Mouse (Mus musculus) neural tube, embryonic 12.5 days (tissue): ENCODE results near the gene Cadm1. TPM values are rescaled to one million over a fixed set of nuclear protein-coding genes. Genes with fewer than 3 reads are reported as not detected.

Experiments
- ATAC-seq: fragments of 200-750 bp; cut with Nextera tagmentation; 2 replicates; pipeline ENCODE4 v1.8.0; 2017; ENCODE audit warnings: low read depth, mild to moderate bottlenecking, moderate TSS enrichment, moderate library complexity; ENCODE audit not compliant: low FRiP score
- H3K27ac ChIP-seq: fragments of 300-500 bp; sonication (generic); 2 replicates; pipeline ENCODE4 v1.5.1; 2016
- H3K27me3 ChIP-seq: fragments of 300-500 bp; sonication (generic); replicated peaks from 2 replicates; pipeline ENCODE4 v1.6.1; 2016; ENCODE audit warnings: mild to moderate bottlenecking
- H3K36me3 ChIP-seq: fragments of 300-500 bp; sonication (generic); 2 replicates; pipeline ENCODE4 v1.6.1; 2016; ENCODE audit warnings: mild to moderate bottlenecking
- H3K4me1 ChIP-seq: fragments of 300-500 bp; sonication (generic); 2 replicates; pipeline ENCODE4 v1.6.1; 2016
- H3K4me2 ChIP-seq: fragments of 300-500 bp; sonication (generic); replicated peaks from 2 replicates; pipeline ENCODE4 v1.6.1; 2016; ENCODE audit warnings: mild to moderate bottlenecking
- H3K4me3 ChIP-seq: fragments of 300-500 bp; sonication (generic); 2 replicates; pipeline ENCODE4 v1.5.1; 2016
- H3K9ac ChIP-seq: fragments of 300-500 bp; sonication (generic); 2 replicates; pipeline ENCODE4 v1.6.1; 2016; ENCODE audit warnings: mild to moderate bottlenecking
- H3K9me3 ChIP-seq: fragments of 300-500 bp; sonication (generic); 2 replicates; pipeline ENCODE4 v1.6.1; 2016; ENCODE audit warnings: mild to moderate bottlenecking
- WGBS: fragments of 180-500 bp; shearing (Covaris S2); methylation state at CpG from one replicate; pipeline ENCODE4 v1.1.7; 2016; 5-methylcytosine and 5-hydroxymethylcytosine counted together
- polyA plus RNA-seq: library from polyadenylated mRNA; unstranded; fragments of >200 nt; fragmentation: Nextera tagmentation; extraction: Ambion mirVana; gene quantifications from 2 replicates; pipeline ENCODE4 v1.2.1, GENCODE M21; 2016

Cadm1 gene
- polyA plus RNA-seq, 1 experiment from 2014 or later = 145 TPM

GRCm38 (mm10) chr9:47733780-47734451 is 203.9 kb downstream of the Cadm1 start:
- H3K27ac ChIP-seq = no peak overlapping the region
- H3K27me3 ChIP-seq = no peaks in the 10 kb centered on the region
- no peak overlapping the region for H3K4me2 ChIP-seq
- no peak overlapping the region for H3K4me3 ChIP-seq
- H3K36me3 ChIP-seq = no peaks in the 10 kb centered on the region
- ATAC-seq = no peak
- H3K9me3 ChIP-seq = no peaks in the 10 kb centered on the region
- no peak overlapping the region for H3K9ac ChIP-seq
- peaks cover 9% of the 10 kb centered on the region for H3K4me1 ChIP-seq
- WGBS = 73% methylated on average over 13 of the region's 13 CpGs

GRCm38 (mm10) chr9:47734905-47735304 is 204.9 kb downstream of the Cadm1 start:
- no peak overlapping the region for H3K4me3 ChIP-seq
- H3K27me3 ChIP-seq = no peaks in the 10 kb centered on the region
- WGBS = 95% methylated on average over 5 of the region's 5 CpGs
- peaks cover 13% of the 10 kb centered on the region for H3K4me1 ChIP-seq
- H3K36me3 ChIP-seq = no peaks in the 10 kb centered on the region
- no peak overlapping the region for H3K27ac ChIP-seq
- no peak overlapping the region for H3K9ac ChIP-seq
- no peak overlapping the region for H3K4me2 ChIP-seq
- no peaks in the 10 kb centered on the region for H3K9me3 ChIP-seq
- ATAC-seq = no peak

- H3K4me1 ChIP-seq = peaks cover 22% of the 10 kb centered on the region
- no peak overlapping the region for H3K9ac ChIP-seq
- H3K4me2 ChIP-seq = no peak overlapping the region
- no peaks in the 10 kb centered on the region for H3K9me3 ChIP-seq
- 45% methylated on average over 4 of the region's 4 CpGs for WGBS
- no peaks in the 10 kb centered on the region for H3K27me3 ChIP-seq
- H3K27ac ChIP-seq = no peak overlapping the region
- ATAC-seq = no peak
- no peak overlapping the region for H3K4me3 ChIP-seq
- no peaks in the 10 kb centered on the region for H3K36me3 ChIP-seq
Measured at GRCm38 (mm10) chr9:47738799-47739198, 208.8 kb downstream of the Cadm1 start.

GRCm38 (mm10) chr9:47739276-47739675 is 209.3 kb downstream of the Cadm1 start:
- H3K27me3 ChIP-seq = no peaks in the 10 kb centered on the region
- H3K9me3 ChIP-seq = no peaks in the 10 kb centered on the region
- no peak overlapping the region for H3K4me3 ChIP-seq
- ATAC-seq = no peak
- no peak overlapping the region for H3K9ac ChIP-seq
- H3K4me2 ChIP-seq = no peak overlapping the region
- H3K36me3 ChIP-seq = no peaks in the 10 kb centered on the region
- H3K27ac ChIP-seq = no peak overlapping the region
- H3K4me1 ChIP-seq = peaks cover 22% of the 10 kb centered on the region
- 9% methylated on average over 7 of the region's 7 CpGs for WGBS

- no peaks in the 10 kb centered on the region for H3K27me3 ChIP-seq
- no peak overlapping the region for H3K9ac ChIP-seq
- no peak overlapping the region for H3K4me2 ChIP-seq
- H3K9me3 ChIP-seq = no peaks in the 10 kb centered on the region
- ATAC-seq = no peak
- H3K27ac ChIP-seq = no peak overlapping the region
- WGBS = 90% methylated on average over 3 of the region's 3 CpGs
- H3K4me1 ChIP-seq = peaks cover 22% of the 10 kb centered on the region
- no peaks in the 10 kb centered on the region for H3K36me3 ChIP-seq
- H3K4me3 ChIP-seq = no peak overlapping the region
Measured at GRCm38 (mm10) chr9:47741751-47742150, 211.8 kb downstream of the Cadm1 start.

- H3K36me3 ChIP-seq = no peaks in the 10 kb centered on the region
- H3K9ac ChIP-seq = no peak overlapping the region
- H3K4me2 ChIP-seq = no peak overlapping the region
- H3K4me1 ChIP-seq = 0 out of 2 replicates have a peak, but pooled peaks cover 8% of the 10 kb centered on the region
- no peak overlapping the region for H3K27ac ChIP-seq
- no peak for ATAC-seq
- no peaks in the 10 kb centered on the region for H3K27me3 ChIP-seq
- 61% methylated on average over 3 of the region's 3 CpGs for WGBS
- no peak overlapping the region for H3K4me3 ChIP-seq
- no peaks in the 10 kb centered on the region for H3K9me3 ChIP-seq
Measured at GRCm38 (mm10) chr9:47744916-47745315, 214.9 kb downstream of the Cadm1 start.

- WGBS = 75% methylated on average over 7 of the region's 7 CpGs
- H3K9ac ChIP-seq = no peak overlapping the region
- no peak for ATAC-seq
Measured at GRCm38 (mm10) chr9:47745716-47746115, 215.7 kb downstream of the Cadm1 start.

GRCm38 (mm10) chr9:47749160-47749559 is 219.2 kb downstream of the Cadm1 start:
- Histone ChIP-seq H3K36me3 (no peaks in the 10 kb centered on the region), H3K27me3 (no peaks in the 10 kb centered on the region), H3K9me3 (no peaks in the 10 kb centered on the region), H3K9ac (no peak overlapping the region), H3K4me3 (no peak overlapping the region), H3K4me1 (peaks cover 13% of the 10 kb centered on the region), H3K4me2 (no peak overlapping the region), H3K27ac (no peak overlapping the region)
- ATAC-seq = no peak
- WGBS = 85% methylated on average over 5 of the region's 5 CpGs

More at GRCm38 (mm10) chr9:47745716-47746115, 215.7 kb downstream of the Cadm1 start:
- H3K36me3 ChIP-seq = no peaks in the 10 kb centered on the region
- 0 out of 2 replicates have a peak, but pooled peaks cover 7% of the 10 kb centered on the region for H3K4me1 ChIP-seq
- H3K4me2 ChIP-seq = no peak overlapping the region
- H3K27ac ChIP-seq = no peak overlapping the region
- no peaks in the 10 kb centered on the region for H3K27me3 ChIP-seq
- H3K9me3 ChIP-seq = no peaks in the 10 kb centered on the region
- H3K4me3 ChIP-seq = no peak overlapping the region

GRCm38 (mm10) chr9:47752516-47752915 is 222.5 kb downstream of the Cadm1 start:
- no peaks in the 10 kb centered on the region for H3K36me3 ChIP-seq
- ATAC-seq = no peak
- H3K27me3 ChIP-seq = no peaks in the 10 kb centered on the region
- no peaks in the 10 kb centered on the region for H3K9me3 ChIP-seq
- peaks cover 26% of the 10 kb centered on the region for H3K4me1 ChIP-seq
- H3K27ac ChIP-seq = no peak overlapping the region
- H3K4me3 ChIP-seq = no peak overlapping the region
- no peak overlapping the region for H3K4me2 ChIP-seq
- no peak overlapping the region for H3K9ac ChIP-seq
- WGBS = 44% methylated on average over 5 of the region's 5 CpGs

GRCm38 (mm10) chr9:47753127-47753526 is 223.2 kb downstream of the Cadm1 start:
- Histone ChIP-seq H3K9ac (no peak overlapping the region), H3K9me3 (no peaks in the 10 kb centered on the region), H3K27ac (no peak overlapping the region), H3K4me3 (no peak overlapping the region), H3K27me3 (no peaks in the 10 kb centered on the region), H3K4me1 (peaks cover 26% of the 10 kb centered on the region), H3K36me3 (no peaks in the 10 kb centered on the region), H3K4me2 (no peak overlapping the region)
- WGBS = 78% methylated on average over 7 of the region's 7 CpGs
- no peak for ATAC-seq

GRCm38 (mm10) chr9:47755119-47755518 is 225.1 kb downstream of the Cadm1 start:
- H3K27me3 ChIP-seq = no peaks in the 10 kb centered on the region
- no peaks in the 10 kb centered on the region for H3K9me3 ChIP-seq
- no peak overlapping the region for H3K27ac ChIP-seq
- no peak overlapping the region for H3K4me3 ChIP-seq
- H3K36me3 ChIP-seq = no peaks in the 10 kb centered on the region
- H3K9ac ChIP-seq = no peak overlapping the region
- H3K4me1 ChIP-seq = peaks cover 36% of the 10 kb centered on the region
- 58% methylated on average over 12 of the region's 12 CpGs for WGBS
- 0 out of 2 replicates have a peak overlapping the region, but pooled peaks have one; percentile 3 for H3K4me2 ChIP-seq
- ATAC-seq = no peak

- H3K9me3 ChIP-seq = no peaks in the 10 kb centered on the region
- H3K27me3 ChIP-seq = no peaks in the 10 kb centered on the region
- peaks cover 35% of the 10 kb centered on the region for H3K4me1 ChIP-seq
- H3K4me2 ChIP-seq = no peak overlapping the region
- no peak for ATAC-seq
- no peak overlapping the region for H3K4me3 ChIP-seq
- no peaks in the 10 kb centered on the region for H3K36me3 ChIP-seq
- no peak overlapping the region for H3K27ac ChIP-seq
- 97% methylated on average over 2 of the region's 2 CpGs for WGBS
- H3K9ac ChIP-seq = no peak overlapping the region
Measured at GRCm38 (mm10) chr9:47757798-47758197, 227.8 kb downstream of the Cadm1 start.

- peaks cover 38% of the 10 kb centered on the region for H3K4me1 ChIP-seq
- H3K27ac ChIP-seq = no peak overlapping the region
- H3K4me2 ChIP-seq = no peak overlapping the region
- no peaks in the 10 kb centered on the region for H3K9me3 ChIP-seq
- no peaks in the 10 kb centered on the region for H3K27me3 ChIP-seq
- 72% methylated on average over 3 of the region's 3 CpGs for WGBS
- no peak for ATAC-seq
- H3K36me3 ChIP-seq = no peaks in the 10 kb centered on the region
- no peak overlapping the region for H3K9ac ChIP-seq
- H3K4me3 ChIP-seq = no peak overlapping the region
Measured at GRCm38 (mm10) chr9:47758320-47758719, 228.3 kb downstream of the Cadm1 start.
